Mouse (Mus musculus): ENCODE results near the gene Wdr41. TPM values are rescaled to one million over a fixed set of nuclear protein-coding genes. Genes with fewer than 3 reads are reported as not detected.

Gene Wdr41
- polyA plus RNA-seq, 1 experiment from 2014 or later: 17.6 TPM

DNA sequence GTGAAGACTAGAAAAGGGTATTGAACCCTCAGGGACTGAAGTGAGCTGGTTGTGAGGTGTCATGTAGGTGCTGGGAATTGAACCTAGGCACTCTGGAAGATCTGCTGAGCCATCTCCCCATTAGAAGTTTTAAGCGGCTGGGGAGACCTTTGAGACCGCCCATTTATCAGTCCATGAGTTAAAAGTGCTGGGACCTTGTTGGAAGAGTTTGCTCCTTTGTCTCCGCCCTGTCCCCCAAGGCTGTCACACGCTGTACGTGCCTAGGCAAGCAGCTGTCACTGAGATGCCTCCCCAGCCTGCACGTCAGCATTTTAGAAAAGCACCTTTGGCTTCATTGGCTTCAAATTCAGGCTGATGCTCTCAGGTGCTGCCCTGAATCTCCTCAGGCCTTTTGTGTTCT, 44.1 kb downstream of the Wdr41 start:
- WGBS: 87% methylated on average over 6 of the region's 6 CpGs
- ATAC-seq (ENCODE audit: insufficient number of reproducible peaks, low FRiP score, low TSS enrichment, low read depth): no peak

GRCm38 (mm10) chr13:95030828-95031227, 54.7 kb downstream of the Wdr41 start:
- WGBS: 84% methylated on average over 6 of the region's 6 CpGs
- Histone ChIP-seq H3K9ac (ENCODE audit: low read length) (no peak overlapping the region), H3K9me3 (ENCODE audit: control insufficient read depth, low read length) (no peaks in the 10 kb centered on the region)

More for the DNA sequence above, 44.1 kb downstream of the Wdr41 start:
- Histone ChIP-seq H3K36me3 (ENCODE audit: control insufficient read depth, insufficient read depth, low read length) (no peaks in the 10 kb centered on the region), H3K4me3 (ENCODE audit: low read depth, low read length) (no peak overlapping the region), H3K9ac (ENCODE audit: low read length) (no peak overlapping the region), H3K4me1 (ENCODE audit: control insufficient read depth, insufficient read depth, low read length) (no peaks in the 10 kb centered on the region), H3K27me3 (ENCODE audit: control insufficient read depth, insufficient read depth, low read length) (no peaks in the 10 kb centered on the region), H3K27ac (replicated peaks; ENCODE audit: low read depth, low read length) (no peak overlapping the region), H3K4me2 (ENCODE audit: low read depth, severe bottlenecking) (no peak overlapping the region), H3K9me3 (ENCODE audit: control insufficient read depth, low read length) (no peaks in the 10 kb centered on the region)
- no peak for DNase-seq (ENCODE audit: low spot score)

DNA sequence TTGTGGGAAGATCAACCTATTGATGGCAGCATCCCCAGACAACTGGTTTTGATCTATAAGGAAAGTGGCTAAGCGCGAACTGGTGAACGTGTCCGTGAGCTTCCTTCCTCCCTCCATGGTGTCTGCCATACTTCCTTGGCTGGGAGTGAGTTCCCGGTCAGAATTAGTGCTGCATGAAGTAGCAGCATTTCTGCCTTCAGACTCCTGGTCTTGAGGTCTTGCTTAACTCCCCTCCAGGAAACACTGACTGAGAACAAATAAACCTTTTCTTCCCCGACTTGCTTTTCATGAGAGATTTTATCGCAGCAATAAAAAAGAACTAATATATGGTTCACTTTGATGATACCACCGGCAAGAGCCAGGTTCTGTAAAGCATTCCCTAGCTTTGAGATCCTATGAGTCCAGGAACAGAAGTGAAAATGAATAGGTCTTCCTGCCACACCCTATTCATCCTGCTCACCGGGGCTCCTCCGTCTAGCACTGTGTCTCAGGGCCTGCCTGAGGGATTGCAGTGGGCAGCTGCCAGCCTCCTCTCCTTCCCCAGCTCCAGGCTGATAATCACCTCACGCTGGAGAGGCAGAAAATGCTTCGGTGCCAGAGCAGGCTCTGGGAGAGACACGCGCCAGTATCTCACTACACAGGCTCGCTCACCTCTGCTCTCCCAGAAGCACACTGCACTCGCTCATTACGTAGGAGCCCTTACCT, 56.1 kb downstream of the Wdr41 start:
- Histone ChIP-seq H3K9me3 (ENCODE audit: control insufficient read depth, low read length) (no peaks in the 10 kb centered on the region), H3K9ac (ENCODE audit: low read length) (no peak overlapping the region), H3K27ac (replicated peaks; ENCODE audit: low read depth, low read length) (no peak overlapping the region), H3K27me3 (ENCODE audit: control insufficient read depth, insufficient read depth, low read length) (no peaks in the 10 kb centered on the region), H3K36me3 (ENCODE audit: control insufficient read depth, insufficient read depth, low read length) (no peaks in the 10 kb centered on the region), H3K4me2 (ENCODE audit: low read depth, severe bottlenecking) (no peak overlapping the region), H3K4me3 (ENCODE audit: low read depth, low read length) (no peak overlapping the region), H3K4me1 (ENCODE audit: control insufficient read depth, insufficient read depth, low read length) (no peaks in the 10 kb centered on the region)
- DNase-seq (ENCODE audit: low spot score) (no peak), ATAC-seq (ENCODE audit: insufficient number of reproducible peaks, low FRiP score, low TSS enrichment, low read depth) (no peak)
- 69% methylated on average over 17 of the region's 17 CpGs for WGBS

More at GRCm38 (mm10) chr13:95030828-95031227, 54.7 kb downstream of the Wdr41 start:
- ATAC-seq (ENCODE audit: insufficient number of reproducible peaks, low FRiP score, low TSS enrichment, low read depth) (no peak), DNase-seq (ENCODE audit: low spot score) (no peak)
- Histone ChIP-seq H3K4me2 (ENCODE audit: low read depth, severe bottlenecking) (no peak overlapping the region), H3K4me1 (ENCODE audit: control insufficient read depth, insufficient read depth, low read length) (no peaks in the 10 kb centered on the region), H3K27me3 (ENCODE audit: control insufficient read depth, insufficient read depth, low read length) (no peaks in the 10 kb centered on the region), H3K27ac (replicated peaks; ENCODE audit: low read depth, low read length) (no peak overlapping the region), H3K36me3 (ENCODE audit: control insufficient read depth, insufficient read depth, low read length) (no peaks in the 10 kb centered on the region), H3K4me3 (ENCODE audit: low read depth, low read length) (no peak overlapping the region)

DNA sequence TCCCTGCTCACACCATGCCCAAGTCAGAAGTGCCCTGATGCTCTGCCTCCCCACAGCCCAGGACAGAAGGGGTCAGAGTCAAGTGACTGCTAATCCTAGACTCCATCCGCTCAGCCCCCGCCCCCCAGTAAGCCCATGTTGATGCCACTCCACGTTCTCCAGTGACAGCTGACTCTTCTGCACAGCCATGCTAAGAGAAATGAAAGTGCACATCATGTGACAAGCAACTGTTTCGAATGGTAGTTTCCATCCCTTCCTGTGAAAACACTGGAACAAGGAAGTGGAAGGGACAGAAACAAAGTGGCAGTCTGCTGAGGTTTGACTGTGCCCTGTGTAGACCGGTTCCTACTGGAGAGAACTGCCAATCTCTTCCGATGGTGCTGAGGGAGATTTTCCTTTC, 56.8 kb downstream of the Wdr41 start:
- Histone ChIP-seq H3K36me3 (ENCODE audit: control insufficient read depth, insufficient read depth, low read length) (no peaks in the 10 kb centered on the region), H3K4me3 (ENCODE audit: low read depth, low read length) (no peak overlapping the region), H3K27me3 (ENCODE audit: control insufficient read depth, insufficient read depth, low read length) (no peaks in the 10 kb centered on the region), H3K4me1 (ENCODE audit: control insufficient read depth, insufficient read depth, low read length) (no peaks in the 10 kb centered on the region), H3K27ac (replicated peaks; ENCODE audit: low read depth, low read length) (no peak overlapping the region), H3K4me2 (ENCODE audit: low read depth, severe bottlenecking) (no peak overlapping the region), H3K9ac (ENCODE audit: low read length) (no peak overlapping the region), H3K9me3 (ENCODE audit: control insufficient read depth, low read length) (no peaks in the 10 kb centered on the region)
- no peak for DNase-seq (ENCODE audit: low spot score)
- WGBS: 86% methylated on average over 6 of the region's 6 CpGs
- ATAC-seq (ENCODE audit: insufficient number of reproducible peaks, low FRiP score, low TSS enrichment, low read depth): no peak

DNA sequence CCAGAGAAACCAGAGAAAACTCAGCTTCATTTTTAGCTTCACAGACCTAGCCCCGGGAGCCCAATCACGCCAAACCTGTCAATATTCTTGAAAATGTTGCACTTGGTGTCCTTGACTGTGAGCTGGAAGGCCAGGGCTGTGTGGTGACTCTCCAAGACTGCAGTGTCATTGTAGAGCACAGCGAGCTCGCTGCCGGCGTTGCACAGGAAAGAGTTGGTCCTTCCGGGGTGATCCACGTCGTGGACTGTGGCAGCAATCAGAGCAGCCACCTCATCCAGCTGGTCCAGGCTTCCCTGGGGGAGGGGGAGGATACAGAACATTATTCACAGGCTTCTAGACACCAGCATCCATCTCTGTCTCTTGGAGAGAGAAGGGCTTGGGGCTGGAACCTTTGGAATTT, 58.0 kb downstream of the Wdr41 start:
- no peaks in the 10 kb centered on the region for H3K27me3 ChIP-seq (ENCODE audit: control insufficient read depth, insufficient read depth, low read length)
- H3K27ac ChIP-seq (replicated peaks; ENCODE audit: low read depth, low read length): no peak overlapping the region
- DNase-seq (ENCODE audit: low spot score): no peak
- H3K36me3 ChIP-seq (ENCODE audit: control insufficient read depth, insufficient read depth, low read length): no peaks in the 10 kb centered on the region
- no peak overlapping the region for H3K9ac ChIP-seq (ENCODE audit: low read length)
- no peak overlapping the region for H3K4me2 ChIP-seq (ENCODE audit: low read depth, severe bottlenecking)
- WGBS: 83% methylated on average over 9 of the region's 9 CpGs
- H3K9me3 ChIP-seq (ENCODE audit: control insufficient read depth, low read length): no peaks in the 10 kb centered on the region
- no peak for ATAC-seq (ENCODE audit: insufficient number of reproducible peaks, low FRiP score, low TSS enrichment, low read depth)
- H3K4me3 ChIP-seq (ENCODE audit: low read depth, low read length): no peak overlapping the region
- no peaks in the 10 kb centered on the region for H3K4me1 ChIP-seq (ENCODE audit: control insufficient read depth, insufficient read depth, low read length)

DNA sequence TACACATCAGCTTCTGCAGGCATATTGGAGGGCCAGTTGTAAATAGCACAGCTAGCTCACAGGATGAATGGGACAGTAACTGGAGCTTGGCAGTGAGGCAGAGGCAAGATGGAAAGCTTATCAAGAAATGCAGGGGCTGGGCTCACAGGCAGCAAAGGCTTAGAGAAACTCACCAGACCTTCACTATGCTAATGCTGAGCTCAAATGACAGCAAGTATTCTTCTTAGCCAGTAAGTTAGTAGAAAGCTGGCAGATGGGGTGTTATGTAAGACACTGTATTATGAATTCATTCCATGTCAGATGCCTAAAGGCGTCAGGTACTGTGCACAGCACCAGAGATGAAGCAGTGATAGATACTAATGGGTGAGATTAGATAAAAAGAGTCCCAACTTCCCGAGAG, 58.6 kb downstream of the Wdr41 start:
- Histone ChIP-seq H3K9me3 (ENCODE audit: control insufficient read depth, low read length) (no peaks in the 10 kb centered on the region), H3K9ac (ENCODE audit: low read length) (no peak overlapping the region), H3K27ac (replicated peaks; ENCODE audit: low read depth, low read length) (no peak overlapping the region), H3K27me3 (ENCODE audit: control insufficient read depth, insufficient read depth, low read length) (no peaks in the 10 kb centered on the region), H3K4me1 (ENCODE audit: control insufficient read depth, insufficient read depth, low read length) (no peaks in the 10 kb centered on the region), H3K4me2 (ENCODE audit: low read depth, severe bottlenecking) (no peak overlapping the region), H3K36me3 (ENCODE audit: control insufficient read depth, insufficient read depth, low read length) (no peaks in the 10 kb centered on the region), H3K4me3 (ENCODE audit: low read depth, low read length) (no peak overlapping the region)
- DNase-seq (ENCODE audit: low spot score) (no peak), ATAC-seq (ENCODE audit: insufficient number of reproducible peaks, low FRiP score, low TSS enrichment, low read depth) (no peak)
- 76% methylated on average over 2 of the region's 2 CpGs for WGBS

DNA sequence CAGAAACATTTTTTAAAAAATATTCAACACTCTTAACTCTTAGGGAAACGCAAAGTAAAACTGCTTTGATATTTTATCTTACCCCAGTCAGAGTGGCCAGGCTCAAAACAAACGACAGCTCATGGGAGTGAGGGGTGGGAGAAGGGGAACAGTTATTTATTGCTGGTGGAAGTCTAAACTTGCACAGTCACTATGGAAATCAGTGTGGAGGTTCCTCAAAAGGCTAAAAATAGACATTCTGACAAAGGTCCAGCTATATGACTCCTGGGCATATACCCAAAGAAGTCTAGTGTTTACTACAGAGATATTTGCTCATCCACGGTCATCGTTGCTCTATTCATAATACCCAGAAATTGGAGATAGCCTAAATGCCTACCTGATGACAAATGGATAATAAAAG, 62.1 kb downstream of the Wdr41 start:
- Histone ChIP-seq H3K27me3 (ENCODE audit: control insufficient read depth, insufficient read depth, low read length) (no peaks in the 10 kb centered on the region), H3K4me2 (ENCODE audit: low read depth, severe bottlenecking) (no peak overlapping the region), H3K9me3 (ENCODE audit: control insufficient read depth, low read length) (no peaks in the 10 kb centered on the region), H3K4me1 (ENCODE audit: control insufficient read depth, insufficient read depth, low read length) (no peaks in the 10 kb centered on the region), H3K4me3 (ENCODE audit: low read depth, low read length) (no peak overlapping the region), H3K9ac (ENCODE audit: low read length) (no peak overlapping the region), H3K36me3 (ENCODE audit: control insufficient read depth, insufficient read depth, low read length) (no peaks in the 10 kb centered on the region), H3K27ac (replicated peaks; ENCODE audit: low read depth, low read length) (no peak overlapping the region)
- ATAC-seq (ENCODE audit: insufficient number of reproducible peaks, low FRiP score, low TSS enrichment, low read depth) (no peak), DNase-seq (ENCODE audit: low spot score) (no peak)
- WGBS: 85% methylated on average over 4 of the region's 4 CpGs

- H3K9me3 ChIP-seq (ENCODE audit: control insufficient read depth, low read length): no peaks in the 10 kb centered on the region
- no peak overlapping the region for H3K27ac ChIP-seq (replicated peaks; ENCODE audit: low read depth, low read length)
- no peak for ATAC-seq (ENCODE audit: insufficient number of reproducible peaks, low FRiP score, low TSS enrichment, low read depth)
- DNase-seq (ENCODE audit: low spot score): no peak
- H3K4me3 ChIP-seq (ENCODE audit: low read depth, low read length): no peak overlapping the region
- no peak overlapping the region for H3K4me2 ChIP-seq (ENCODE audit: low read depth, severe bottlenecking)
- H3K27me3 ChIP-seq (ENCODE audit: control insufficient read depth, insufficient read depth, low read length): no peaks in the 10 kb centered on the region
- no peaks in the 10 kb centered on the region for H3K36me3 ChIP-seq (ENCODE audit: control insufficient read depth, insufficient read depth, low read length)
- 80% methylated on average over 9 of the region's 9 CpGs for WGBS
- H3K4me1 ChIP-seq (ENCODE audit: control insufficient read depth, insufficient read depth, low read length): no peaks in the 10 kb centered on the region
- no peak overlapping the region for H3K9ac ChIP-seq (ENCODE audit: low read length)
Measured at GRCm38 (mm10) chr13:95040140-95040738, 64.1 kb downstream of the Wdr41 start.

Data from limb, embryonic 11.5 days (tissue).